In genomic region chr1:105002179-105002578, GRCm38 (mm10) we compare ENCODE assay signal across 19 mouse cellular contexts.
DNase-seq lines count a peak whose midpoint lies in the region; ATAC-seq lines count a peak whose summit lies in the region.
"Had no signal": no experiment of that assay in that cellular context is flagged by ENCODE, and none has a peak within 500 bp of the region (broad histone marks: within the 10 kb centered on the region; RNA-seq: fewer than 3 reads in every experiment).

No protein-coding gene starts in this region.

- 52% methylated on average over 1 of the region's 1 CpGs for WGBS in forebrain, embryonic 14.5 days
- 76% methylated on average over 1 of the region's 1 CpGs for WGBS in forebrain, embryonic 10.5 days
- 53% methylated on average over 1 of the region's 1 CpGs for WGBS in midbrain, embryonic 12.5 days
- 39% methylated on average over 1 of the region's 1 CpGs for WGBS in midbrain, embryonic 16.5 days

- H3K4me2 ChIP-seq in forebrain, embryonic 14.5 days (ENCODE audit: low read length): no peak overlapping the region
- H3K4me2 ChIP-seq in midbrain, embryonic 12.5 days (replicated peaks): no peak overlapping the region
- no peak overlapping the region for H3K4me2 ChIP-seq in midbrain, embryonic 16.5 days (ENCODE audit: low read length)
- H3K4me2 ChIP-seq: neural tube, embryonic 13.5 days had no signal

- peak; percentile 47 for DNase-seq in forebrain, embryonic 14.5 days (ENCODE audit: low spot score)
- no peak for DNase-seq in forebrain, embryonic 10.5 days (ENCODE audit: extremely low spot score, low spot score)
- DNase-seq in cerebellum, postnatal 10 days: peak; percentile 90 to 94
- DNase-seq in mesoderm, embryonic 11.5 days (ENCODE audit: low read depth, low spot score): peak; percentile 30
- no peak for DNase-seq in spleen, adult 18-20 months
- no peak for DNase-seq in kidney, postnatal 4 days
- DNase-seq: gastrocnemius, postnatal 10 days; heart, adult 18-20 months; kidney, adult 2 months; kidney, postnatal 14 days; liver; liver, postnatal 0 days; lung, postnatal 14 days; right cerebral cortex, postnatal 14 days; thymus, postnatal 25 days had no signal

- H3K4me3 ChIP-seq in forebrain, embryonic 14.5 days (ENCODE audit: low read depth, low read length): no peak overlapping the region
- H3K4me3 ChIP-seq in forebrain, embryonic 10.5 days: no peak overlapping the region
- H3K4me3 ChIP-seq in midbrain, embryonic 12.5 days: no peak overlapping the region
- no peak overlapping the region for H3K4me3 ChIP-seq in midbrain, embryonic 16.5 days (ENCODE audit: low read depth, low read length)
- H3K4me3 ChIP-seq: megakaryocyte, embryonic 14.5 days; neural tube, embryonic 13.5 days had no signal

- no peaks in the 10 kb centered on the region for H3K27me3 ChIP-seq in forebrain, embryonic 14.5 days (replicated peaks; ENCODE audit: control insufficient read depth, insufficient read depth, low read length)
- H3K27me3 ChIP-seq in forebrain, embryonic 10.5 days (ENCODE audit: poor library complexity, severe bottlenecking): no peaks in the 10 kb centered on the region
- H3K27me3 ChIP-seq in midbrain, embryonic 12.5 days: no peaks in the 10 kb centered on the region
- no peaks in the 10 kb centered on the region for H3K27me3 ChIP-seq in midbrain, embryonic 16.5 days (ENCODE audit: control insufficient read depth, insufficient read depth, low read depth, low read length)
- H3K27me3 ChIP-seq: megakaryocyte, embryonic 14.5 days; neural tube, embryonic 13.5 days had no signal

- no peaks in the 10 kb centered on the region for H3K36me3 ChIP-seq in forebrain, embryonic 14.5 days (ENCODE audit: control insufficient read depth, insufficient read depth, low read length)
- H3K36me3 ChIP-seq in forebrain, embryonic 10.5 days (replicated peaks): no peaks in the 10 kb centered on the region
- H3K36me3 ChIP-seq in midbrain, embryonic 12.5 days: no peaks in the 10 kb centered on the region
- no peaks in the 10 kb centered on the region for H3K36me3 ChIP-seq in midbrain, embryonic 16.5 days (ENCODE audit: control insufficient read depth, insufficient read depth, low read length)
- H3K36me3 ChIP-seq: neural tube, embryonic 13.5 days had no signal

- H3K4me1 ChIP-seq in forebrain, embryonic 14.5 days (ENCODE audit: control insufficient read depth, insufficient read depth, low read length): no peaks in the 10 kb centered on the region
- H3K4me1 ChIP-seq in forebrain, embryonic 10.5 days: no peaks in the 10 kb centered on the region
- H3K4me1 ChIP-seq in midbrain, embryonic 12.5 days: no peaks in the 10 kb centered on the region
- H3K4me1 ChIP-seq in midbrain, embryonic 16.5 days (ENCODE audit: control insufficient read depth, insufficient read depth, low read length): no peaks in the 10 kb centered on the region
- H3K4me1 ChIP-seq: megakaryocyte, embryonic 14.5 days; neural tube, embryonic 13.5 days had no signal

- H3K27ac ChIP-seq in forebrain, embryonic 14.5 days (ENCODE audit: low read depth, low read length): no peak overlapping the region
- H3K27ac ChIP-seq in forebrain, embryonic 10.5 days: no peak overlapping the region
- no peak overlapping the region for H3K27ac ChIP-seq in midbrain, embryonic 12.5 days (replicated peaks)
- no peak overlapping the region for H3K27ac ChIP-seq in midbrain, embryonic 16.5 days (ENCODE audit: low read length)
- H3K27ac ChIP-seq: neural tube, embryonic 13.5 days had no signal

- ATAC-seq in forebrain, embryonic 14.5 days: peak; percentile 81
- ATAC-seq in midbrain, embryonic 12.5 days (ENCODE audit: low FRiP score, low read depth): 0 out of 2 replicates have a peak, but pooled peaks have one; percentile 16
- ATAC-seq in midbrain, embryonic 16.5 days: no peak
- ATAC-seq: liver, postnatal 0 days had no signal

- H3K9me3 ChIP-seq in forebrain, embryonic 14.5 days (replicated peaks; ENCODE audit: control insufficient read depth, low read length): no peaks in the 10 kb centered on the region
- no peaks in the 10 kb centered on the region for H3K9me3 ChIP-seq in forebrain, embryonic 10.5 days
- H3K9me3 ChIP-seq in midbrain, embryonic 12.5 days: no peaks in the 10 kb centered on the region
- H3K9me3 ChIP-seq in midbrain, embryonic 16.5 days (replicated peaks; ENCODE audit: control insufficient read depth, low read length, poor library complexity, severe bottlenecking): no peaks in the 10 kb centered on the region
- H3K9me3 ChIP-seq: neural tube, embryonic 13.5 days had no signal

- H3K9ac ChIP-seq in forebrain, embryonic 14.5 days (ENCODE audit: low read length): no peak overlapping the region
- H3K9ac ChIP-seq in midbrain, embryonic 12.5 days (replicated peaks): no peak overlapping the region
- H3K9ac ChIP-seq in midbrain, embryonic 16.5 days (ENCODE audit: low read depth, low read length): no peak overlapping the region
- H3K9ac ChIP-seq: liver, postnatal 0 days; neural tube, embryonic 13.5 days had no signal

Comparison
In these comparisons a context has a peak if more than half of its experiments do, and no peak if none do; other contexts are left out.
1. DNase-seq: peak in forebrain, embryonic 14.5 days (single experiment), cerebellum, postnatal 10 days (2 of 2) and mesoderm, embryonic 11.5 days (single experiment); none in forebrain, embryonic 10.5 days (single experiment), spleen, adult 18-20 months (0 of 2) and kidney, postnatal 4 days (0 of 2).